Mouse (Mus musculus): Measurements from ENCODE around the gene Pdzd7. TPM values are rescaled to one million over a fixed set of nuclear protein-coding genes. Genes with fewer than 3 reads are reported as not detected.
A peak's percentile ranks its signal among the peaks of the same experiment; 100 is the strongest.
"Not testable (repeated sequence)": the region's sequence is repeated elsewhere in the genome, so short reads cannot be mapped to it uniquely, and the experiment has no call there.

Gene Pdzd7
- polyA plus RNA-seq, 1 experiment from 2014 or later: 0.40 TPM

GRCm38 (mm10) chr19:45038198-45038597 is 7.3 kb downstream of the Pdzd7 start:
- not testable (repeated sequence) for H3K9ac ChIP-seq; ATAC-seq; H3K27ac ChIP-seq; H3K9me3 ChIP-seq; H3K27me3 ChIP-seq (replicated peaks); H3K4me1 ChIP-seq (replicated peaks); H3K4me2 ChIP-seq (replicated peaks); H3K36me3 ChIP-seq; H3K4me3 ChIP-seq (replicated peaks)
- 82% methylated on average over 7 of the region's 7 CpGs for WGBS

GRCm38 (mm10) chr19:45036867-45037266 is 8.7 kb downstream of the Pdzd7 start:
- ATAC-seq: no peak
- 32% methylated on average over 16 of the region's 16 CpGs for WGBS

GRCm38 (mm10) chr19:45032570-45033332 is 12.8 kb downstream of the Pdzd7 start:
- H3K9me3 ChIP-seq: no peaks in the 10 kb centered on the region
- H3K27ac ChIP-seq: no peak overlapping the region
- no peaks in the 10 kb centered on the region for H3K36me3 ChIP-seq
- 52% methylated on average over 17 of the region's 17 CpGs for WGBS
- no peak for ATAC-seq
- H3K27me3 ChIP-seq (replicated peaks): no peaks in the 10 kb centered on the region
- no peak overlapping the region for H3K4me3 ChIP-seq (replicated peaks)
- peaks cover 32% of the 10 kb centered on the region for H3K4me1 ChIP-seq (replicated peaks)
- H3K4me2 ChIP-seq (replicated peaks): no peak overlapping the region
- no peak overlapping the region for H3K9ac ChIP-seq

More at GRCm38 (mm10) chr19:45036867-45037266, 8.7 kb downstream of the Pdzd7 start:
- H3K9ac ChIP-seq: no peak overlapping the region
- no peak overlapping the region for H3K4me2 ChIP-seq (replicated peaks)
- no peak overlapping the region for H3K4me3 ChIP-seq (replicated peaks)
- no peaks in the 10 kb centered on the region for H3K9me3 ChIP-seq
- no peak overlapping the region for H3K27ac ChIP-seq
- peaks cover 12% of the 10 kb centered on the region for H3K4me1 ChIP-seq (replicated peaks)
- no peaks in the 10 kb centered on the region for H3K36me3 ChIP-seq
- peaks cover 8% of the 10 kb centered on the region for H3K27me3 ChIP-seq (replicated peaks)

- H3K27me3 ChIP-seq (replicated peaks): no peaks in the 10 kb centered on the region
- ATAC-seq: peak; percentile 56
- H3K27ac ChIP-seq: no peak overlapping the region
- no peaks in the 10 kb centered on the region for H3K9me3 ChIP-seq
- H3K36me3 ChIP-seq: no peaks in the 10 kb centered on the region
- H3K4me3 ChIP-seq (replicated peaks): no peak overlapping the region
- peaks cover 37% of the 10 kb centered on the region for H3K4me1 ChIP-seq (replicated peaks)
- 21% methylated on average over 4 of the region's 4 CpGs for WGBS
- no peak overlapping the region for H3K9ac ChIP-seq
- H3K4me2 ChIP-seq (replicated peaks): no peak overlapping the region
Measured at GRCm38 (mm10) chr19:45031780-45032179, 13.7 kb downstream of the Pdzd7 start.

GRCm38 (mm10) chr19:45030746-45031693 is 14.5 kb downstream of the Pdzd7 start:
- H3K27ac ChIP-seq: no peak overlapping the region

GRCm38 (mm10) chr19:45030111-45030510 is 15.4 kb downstream of the Pdzd7 start:
- 0 out of 2 replicates have a peak, but pooled peaks have one; percentile 2 for ATAC-seq

More at GRCm38 (mm10) chr19:45030746-45031693, 14.5 kb downstream of the Pdzd7 start:
- no peaks in the 10 kb centered on the region for H3K9me3 ChIP-seq
- no peaks in the 10 kb centered on the region for H3K27me3 ChIP-seq (replicated peaks)
- WGBS: 41% methylated on average over 20 of the region's 20 CpGs
- ATAC-seq: peak; percentile 18; the same call in 1 of the 2 replicates
- peaks cover 6% of the 10 kb centered on the region for H3K36me3 ChIP-seq
- H3K4me1 ChIP-seq (replicated peaks): peaks cover 41% of the 10 kb centered on the region
- peak overlapping the region; percentile 13 for H3K4me3 ChIP-seq (replicated peaks)
- H3K9ac ChIP-seq: no peak overlapping the region
- peak overlapping the region; percentile 50 for H3K4me2 ChIP-seq (replicated peaks)

GRCm38 (mm10) chr19:45029571-45029970 is 15.9 kb downstream of the Pdzd7 start:
- ATAC-seq: no peak
- Histone ChIP-seq H3K9me3 (no peaks in the 10 kb centered on the region), H3K36me3 (peaks cover 19% of the 10 kb centered on the region), H3K27me3 (replicated peaks) (no peaks in the 10 kb centered on the region), H3K4me2 (replicated peaks) (no peak overlapping the region), H3K4me1 (replicated peaks) (peaks cover 41% of the 10 kb centered on the region), H3K27ac (no peak overlapping the region), H3K4me3 (replicated peaks) (no peak overlapping the region), H3K9ac (no peak overlapping the region)
- 56% methylated on average over 9 of the region's 9 CpGs for WGBS

More at GRCm38 (mm10) chr19:45030111-45030510, 15.4 kb downstream of the Pdzd7 start:
- Histone ChIP-seq H3K4me3 (replicated peaks) (no peak overlapping the region), H3K36me3 (peaks cover 14% of the 10 kb centered on the region), H3K4me1 (replicated peaks) (peaks cover 41% of the 10 kb centered on the region), H3K27ac (no peak overlapping the region), H3K4me2 (replicated peaks) (no peak overlapping the region), H3K9ac (no peak overlapping the region), H3K27me3 (replicated peaks) (no peaks in the 10 kb centered on the region), H3K9me3 (no peaks in the 10 kb centered on the region)
- WGBS: 28% methylated on average over 8 of the region's 8 CpGs

- WGBS: 65% methylated on average over 19 of the region's 19 CpGs
- H3K4me1 ChIP-seq (replicated peaks): peaks cover 44% of the 10 kb centered on the region
- peaks cover 22% of the 10 kb centered on the region for H3K36me3 ChIP-seq
- H3K9me3 ChIP-seq: no peaks in the 10 kb centered on the region
- H3K27me3 ChIP-seq (replicated peaks): no peaks in the 10 kb centered on the region
- no peak for ATAC-seq
- H3K27ac ChIP-seq: 0 out of 2 replicates have a peak overlapping the region, but pooled peaks have one; percentile 9
- no peak overlapping the region for H3K9ac ChIP-seq
- H3K4me3 ChIP-seq (replicated peaks): no peak overlapping the region
- no peak overlapping the region for H3K4me2 ChIP-seq (replicated peaks)
Measured at GRCm38 (mm10) chr19:45028746-45029145, 16.8 kb downstream of the Pdzd7 start.

- WGBS: 88% methylated on average over 6 of the region's 6 CpGs
- H3K27me3 ChIP-seq (replicated peaks): no peaks in the 10 kb centered on the region
- peaks cover 41% of the 10 kb centered on the region for H3K4me1 ChIP-seq (replicated peaks)
Measured at GRCm38 (mm10) chr19:45027848-45028247, 17.7 kb downstream of the Pdzd7 start.

GRCm38 (mm10) chr19:45026958-45027670 is 18.4 kb downstream of the Pdzd7 start:
- no peak overlapping the region for H3K4me3 ChIP-seq (replicated peaks)
- H3K9me3 ChIP-seq: no peaks in the 10 kb centered on the region
- H3K9ac ChIP-seq: no peak overlapping the region
- H3K27ac ChIP-seq: no peak overlapping the region
- peaks cover 30% of the 10 kb centered on the region for H3K36me3 ChIP-seq
- no peak for ATAC-seq
- H3K27me3 ChIP-seq (replicated peaks): no peaks in the 10 kb centered on the region
- 72% methylated on average over 6 of the region's 6 CpGs for WGBS
- H3K4me2 ChIP-seq (replicated peaks): no peak overlapping the region
- peaks cover 35% of the 10 kb centered on the region for H3K4me1 ChIP-seq (replicated peaks)

More at GRCm38 (mm10) chr19:45027848-45028247, 17.7 kb downstream of the Pdzd7 start:
- Histone ChIP-seq H3K4me3 (replicated peaks) (no peak overlapping the region), H3K9ac (no peak overlapping the region), H3K36me3 (peaks cover 27% of the 10 kb centered on the region), H3K9me3 (no peaks in the 10 kb centered on the region), H3K4me2 (replicated peaks) (no peak overlapping the region), H3K27ac (no peak overlapping the region)
- no peak for ATAC-seq

GRCm38 (mm10) chr19:45025937-45026568 is 19.5 kb downstream of the Pdzd7 start:
- no peak overlapping the region for H3K27ac ChIP-seq
- 93% methylated on average over 37 of the region's 37 CpGs for WGBS

More at GRCm38 (mm10) chr19:45025937-45026568, 19.5 kb downstream of the Pdzd7 start:
- peaks cover 33% of the 10 kb centered on the region for H3K36me3 ChIP-seq
- H3K9me3 ChIP-seq: no peaks in the 10 kb centered on the region
- H3K4me1 ChIP-seq (replicated peaks): peaks cover 34% of the 10 kb centered on the region
- no peak overlapping the region for H3K9ac ChIP-seq
- H3K27me3 ChIP-seq (replicated peaks): no peaks in the 10 kb centered on the region
- no peak overlapping the region for H3K4me2 ChIP-seq (replicated peaks)
- ATAC-seq: no peak
- no peak overlapping the region for H3K4me3 ChIP-seq (replicated peaks)
